Mouse (Mus musculus) spleen, adult 12 weeks (tissue): ENCODE results near the gene Enox1.

Source experiments
- DNase-seq: peaks from one replicate; pipeline ENCODE4 v3.0.0; 2022; ENCODE audit warnings: low spot score

The Enox1 gene

GRCm38 (mm10) chr14:77682888-77683555, 526.5 kb downstream of the Enox1 start:
- no peak for DNase-seq

GRCm38 (mm10) chr14:77689816-77690215, 533.3 kb downstream of the Enox1 start:
- DNase-seq, result no peak

GRCm38 (mm10) chr14:77705006-77705405, 548.4 kb downstream of the Enox1 start:
- no peak for DNase-seq

GRCm38 (mm10) chr14:77706511-77707246, 550.1 kb downstream of the Enox1 start:
- DNase-seq, result no peak

GRCm38 (mm10) chr14:77707279-77707678, 550.7 kb downstream of the Enox1 start:
- no peak for DNase-seq

- DNase-seq, result no peak
These were observed 552.0 kb downstream of the Enox1 start for GRCm38 (mm10) chr14:77708354-77709150.

- DNase-seq, result no peak
These were observed 558.5 kb downstream of the Enox1 start for GRCm38 (mm10) chr14:77714931-77715535.

- no peak for DNase-seq
These were observed 560.4 kb downstream of the Enox1 start for GRCm38 (mm10) chr14:77716981-77717380.

GRCm38 (mm10) chr14:77718814-77719213, 562.3 kb downstream of the Enox1 start:
- DNase-seq, result no peak

GRCm38 (mm10) chr14:77738056-77738455, 581.5 kb downstream of the Enox1 start:
- DNase-seq, result no peak

- no peak for DNase-seq
These were observed 582.3 kb downstream of the Enox1 start for GRCm38 (mm10) chr14:77738751-77739365.

GRCm38 (mm10) chr14:77739376-77739775, 582.8 kb downstream of the Enox1 start:
- DNase-seq, result no peak

- no peak for DNase-seq
These were observed 588.2 kb downstream of the Enox1 start for GRCm38 (mm10) chr14:77744638-77745240.

GRCm38 (mm10) chr14:77748920-77749319, 592.4 kb downstream of the Enox1 start:
- DNase-seq, result no peak
